Mouse (Mus musculus): ENCODE measurements around the gene Celsr1. TPM values are rescaled to one million over a fixed set of nuclear protein-coding genes. Genes with fewer than 3 reads are reported as not detected.

The Celsr1 gene
- polyA plus RNA-seq, 1 experiment from 2014 or later: 3.1 TPM

GRCm38 (mm10) chr15:85987896-85988295 lies 45.7 kb downstream of the Celsr1 start:
- Histone ChIP-seq H3K4me1 (no peaks in the 10 kb centered on the region), H3K9me3 (no peaks in the 10 kb centered on the region), H3K4me3 (replicated peaks) (no peak overlapping the region), H3K27me3 (replicated peaks) (no peaks in the 10 kb centered on the region), H3K36me3 (no peaks in the 10 kb centered on the region), H3K4me2 (no peak overlapping the region), H3K27ac (no peak overlapping the region), H3K9ac (no peak overlapping the region)
- ATAC-seq (ENCODE audit: insufficient read depth, low FRiP score, low read depth): no peak
- WGBS: 61% methylated on average over 5 of the region's 5 CpGs

GRCm38 (mm10) chr15:85986170-85986569 lies 47.4 kb downstream of the Celsr1 start:
- H3K27me3 ChIP-seq (replicated peaks): no peaks in the 10 kb centered on the region
- 89% methylated on average over 4 of the region's 4 CpGs for WGBS
- no peak overlapping the region for H3K4me3 ChIP-seq (replicated peaks)
- H3K27ac ChIP-seq: no peak overlapping the region
- ATAC-seq (ENCODE audit: insufficient read depth, low FRiP score, low read depth): no peak
- no peaks in the 10 kb centered on the region for H3K9me3 ChIP-seq
- no peaks in the 10 kb centered on the region for H3K4me1 ChIP-seq
- H3K36me3 ChIP-seq: no peaks in the 10 kb centered on the region
- H3K9ac ChIP-seq: no peak overlapping the region
- H3K4me2 ChIP-seq: no peak overlapping the region

- 75% methylated on average over 4 of the region's 4 CpGs for WGBS
- H3K4me1 ChIP-seq: no peaks in the 10 kb centered on the region
- no peak overlapping the region for H3K4me3 ChIP-seq (replicated peaks)
- H3K9ac ChIP-seq: no peak overlapping the region
- no peaks in the 10 kb centered on the region for H3K9me3 ChIP-seq
- no peaks in the 10 kb centered on the region for H3K36me3 ChIP-seq
- no peak overlapping the region for H3K4me2 ChIP-seq
- no peaks in the 10 kb centered on the region for H3K27me3 ChIP-seq (replicated peaks)
- H3K27ac ChIP-seq: no peak overlapping the region
- ATAC-seq (ENCODE audit: insufficient read depth, low FRiP score, low read depth): no peak
These were observed 48.0 kb downstream of the Celsr1 start for GRCm38 (mm10) chr15:85985601-85986000.

GRCm38 (mm10) chr15:85983131-85983530 lies 50.4 kb downstream of the Celsr1 start:
- no peaks in the 10 kb centered on the region for H3K4me1 ChIP-seq
- H3K4me3 ChIP-seq (replicated peaks): no peak overlapping the region
- H3K9me3 ChIP-seq: no peaks in the 10 kb centered on the region
- no peaks in the 10 kb centered on the region for H3K36me3 ChIP-seq
- no peak overlapping the region for H3K4me2 ChIP-seq
- no peak overlapping the region for H3K9ac ChIP-seq
- H3K27ac ChIP-seq: no peak overlapping the region
- H3K27me3 ChIP-seq (replicated peaks): no peaks in the 10 kb centered on the region
- ATAC-seq (ENCODE audit: insufficient read depth, low FRiP score, low read depth): no peak
- 85% methylated on average over 7 of the region's 7 CpGs for WGBS

- no peaks in the 10 kb centered on the region for H3K27me3 ChIP-seq (replicated peaks)
- ATAC-seq (ENCODE audit: insufficient read depth, low FRiP score, low read depth): no peak
- no peaks in the 10 kb centered on the region; the same call in 1 of the 2 replicates for H3K4me1 ChIP-seq
- no peaks in the 10 kb centered on the region for H3K9me3 ChIP-seq
- H3K4me3 ChIP-seq (replicated peaks): no peak overlapping the region
- no peak overlapping the region for H3K9ac ChIP-seq
- H3K36me3 ChIP-seq: no peaks in the 10 kb centered on the region
- no peak overlapping the region for H3K4me2 ChIP-seq
- no peak overlapping the region for H3K27ac ChIP-seq
- WGBS: 40% methylated on average over 3 of the region's 3 CpGs
These were observed 51.2 kb downstream of the Celsr1 start for GRCm38 (mm10) chr15:85982416-85982775.

GRCm38 (mm10) chr15:85981768-85982415 lies 51.7 kb downstream of the Celsr1 start:
- WGBS: 29% methylated on average over 11 of the region's 11 CpGs
- ATAC-seq (ENCODE audit: insufficient read depth, low FRiP score, low read depth): peak; percentile 57; the same call in 1 of the 2 replicates
- no peaks in the 10 kb centered on the region; the same call in 1 of the 2 replicates for H3K4me1 ChIP-seq
- no peaks in the 10 kb centered on the region for H3K36me3 ChIP-seq
- H3K27ac ChIP-seq: no peak overlapping the region
- no peak overlapping the region for H3K9ac ChIP-seq
- H3K27me3 ChIP-seq (replicated peaks): no peaks in the 10 kb centered on the region
- H3K4me3 ChIP-seq (replicated peaks): no peak overlapping the region
- no peaks in the 10 kb centered on the region for H3K9me3 ChIP-seq
- no peak overlapping the region for H3K4me2 ChIP-seq

- H3K4me2 ChIP-seq: no peak overlapping the region
- H3K27me3 ChIP-seq (replicated peaks): no peaks in the 10 kb centered on the region
- no peaks in the 10 kb centered on the region for H3K9me3 ChIP-seq
- H3K36me3 ChIP-seq: no peaks in the 10 kb centered on the region
- H3K9ac ChIP-seq: no peak overlapping the region
- WGBS: 72% methylated on average over 9 of the region's 9 CpGs
- H3K27ac ChIP-seq: no peak overlapping the region
- ATAC-seq (ENCODE audit: insufficient read depth, low FRiP score, low read depth): no peak
- no peak overlapping the region for H3K4me3 ChIP-seq (replicated peaks)
- H3K4me1 ChIP-seq: peaks cover 12% of the 10 kb centered on the region
These were observed 56.5 kb downstream of the Celsr1 start for GRCm38 (mm10) chr15:85977086-85977485.

GRCm38 (mm10) chr15:85975746-85976145 lies 57.8 kb downstream of the Celsr1 start:
- H3K4me2 ChIP-seq: no peak overlapping the region
- H3K27me3 ChIP-seq (replicated peaks): no peaks in the 10 kb centered on the region
- H3K9me3 ChIP-seq: no peaks in the 10 kb centered on the region
- no peak overlapping the region for H3K4me3 ChIP-seq (replicated peaks)
- no peak for ATAC-seq (ENCODE audit: insufficient read depth, low FRiP score, low read depth)
- H3K4me1 ChIP-seq: peaks cover 15% of the 10 kb centered on the region
- whole genome bisulfite sequencing: 60% methylated on average over 16 of the region's 16 CpGs
- no peaks in the 10 kb centered on the region for H3K36me3 ChIP-seq
- H3K27ac ChIP-seq: no peak overlapping the region
- H3K9ac ChIP-seq: no peak overlapping the region

- H3K9me3 ChIP-seq: no peaks in the 10 kb centered on the region
- no peak overlapping the region for H3K4me3 ChIP-seq (replicated peaks)
- peaks cover 23% of the 10 kb centered on the region for H3K4me1 ChIP-seq
- no peak overlapping the region for H3K27ac ChIP-seq
- no peaks in the 10 kb centered on the region for H3K27me3 ChIP-seq (replicated peaks)
- H3K4me2 ChIP-seq: no peak overlapping the region
- no peak overlapping the region for H3K9ac ChIP-seq
- H3K36me3 ChIP-seq: no peaks in the 10 kb centered on the region
- WGBS: 66% methylated on average over 5 of the region's 5 CpGs
- ATAC-seq (ENCODE audit: insufficient read depth, low FRiP score, low read depth): no peak
These were observed 62.0 kb downstream of the Celsr1 start for GRCm38 (mm10) chr15:85971596-85971995.

- Histone ChIP-seq H3K36me3 (no peaks in the 10 kb centered on the region), H3K9me3 (no peaks in the 10 kb centered on the region), H3K4me1 (peaks cover 21% of the 10 kb centered on the region), H3K9ac (no peak overlapping the region), H3K4me2 (peak overlapping the region; percentile 30; the same call in 1 of the 2 replicates), H3K27ac (peak overlapping the region; percentile 59; the same call in 1 of the 2 replicates), H3K4me3 (replicated peaks) (no peak overlapping the region), H3K27me3 (replicated peaks) (no peaks in the 10 kb centered on the region)
- WGBS: 53% methylated on average over 8 of the region's 8 CpGs
- ATAC-seq (ENCODE audit: insufficient read depth, low FRiP score, low read depth): no peak
These were observed 63.1 kb downstream of the Celsr1 start for GRCm38 (mm10) chr15:85970441-85970840.

GRCm38 (mm10) chr15:85969707-85970153 lies 63.8 kb downstream of the Celsr1 start:
- Histone ChIP-seq H3K27me3 (replicated peaks) (no peaks in the 10 kb centered on the region), H3K4me1 (peaks cover 18% of the 10 kb centered on the region), H3K9ac (no peak overlapping the region), H3K27ac (peak overlapping the region; percentile 80), H3K4me2 (no peak overlapping the region), H3K4me3 (replicated peaks) (no peak overlapping the region), H3K36me3 (no peaks in the 10 kb centered on the region), H3K9me3 (no peaks in the 10 kb centered on the region)
- WGBS: 30% methylated on average over 3 of the region's 3 CpGs
- ATAC-seq (ENCODE audit: insufficient read depth, low FRiP score, low read depth): peak; percentile 69

- no peaks in the 10 kb centered on the region for H3K27me3 ChIP-seq (replicated peaks)
- ATAC-seq (ENCODE audit: insufficient read depth, low FRiP score, low read depth): no peak
- no peaks in the 10 kb centered on the region for H3K36me3 ChIP-seq
- 72% methylated on average over 7 of the region's 7 CpGs for WGBS
- H3K9ac ChIP-seq: no peak overlapping the region
- H3K4me1 ChIP-seq: peaks cover 14% of the 10 kb centered on the region
- no peak overlapping the region for H3K4me3 ChIP-seq (replicated peaks)
- no peak overlapping the region for H3K4me2 ChIP-seq
- no peaks in the 10 kb centered on the region for H3K9me3 ChIP-seq
- peak overlapping the region; percentile 4; the same call in 1 of the 2 replicates for H3K27ac ChIP-seq
These were observed 64.3 kb downstream of the Celsr1 start for GRCm38 (mm10) chr15:85969291-85969690.

- WGBS: 77% methylated on average over 7 of the region's 7 CpGs
These were observed 67.5 kb downstream of the Celsr1 start for GRCm38 (mm10) chr15:85966032-85966431.

More at GRCm38 (mm10) chr15:85966032-85966431, 67.5 kb downstream of the Celsr1 start:
- Histone ChIP-seq H3K4me1 (peaks cover 8% of the 10 kb centered on the region), H3K27me3 (replicated peaks) (no peaks in the 10 kb centered on the region), H3K4me2 (no peak overlapping the region), H3K9me3 (no peaks in the 10 kb centered on the region), H3K9ac (no peak overlapping the region), H3K4me3 (replicated peaks) (no peak overlapping the region), H3K36me3 (no peaks in the 10 kb centered on the region), H3K27ac (no peak overlapping the region)
- no peak for ATAC-seq (ENCODE audit: insufficient read depth, low FRiP score, low read depth)

Data from stomach, embryonic 15.5 days (tissue).